Mouse (Mus musculus) adrenal gland, adult 18-20 months (tissue): ENCODE data around the gene Crnkl1. TPM values are rescaled to one million over a fixed set of nuclear protein-coding genes. Genes with fewer than 3 reads are reported as not detected.
A peak's percentile ranks its signal among the peaks of the same experiment; 100 is the strongest.
"Not testable (repeated sequence)": the region's sequence is repeated elsewhere in the genome, so short reads cannot be mapped to it uniquely, and the experiment has no call there.

Experiments used
- DNase-seq, 2 experiments: peaks; one replicate each; pipeline ENCODE4 v3.0.0; 2021 to 2022; ENCODE audit warnings: low spot score in 2 of 2
- total RNA-seq, 2 experiments: library from RNA; stranded (reverse); gene quantifications; 1 replicate in 1 of 2; 2 replicates in 1 of 2; pipeline ENCODE4 v1.2.3; 2021

The Crnkl1 gene
- total RNA-seq, 2 experiments from 2014 or later: 22.4 to 22.6 TPM

DNA sequence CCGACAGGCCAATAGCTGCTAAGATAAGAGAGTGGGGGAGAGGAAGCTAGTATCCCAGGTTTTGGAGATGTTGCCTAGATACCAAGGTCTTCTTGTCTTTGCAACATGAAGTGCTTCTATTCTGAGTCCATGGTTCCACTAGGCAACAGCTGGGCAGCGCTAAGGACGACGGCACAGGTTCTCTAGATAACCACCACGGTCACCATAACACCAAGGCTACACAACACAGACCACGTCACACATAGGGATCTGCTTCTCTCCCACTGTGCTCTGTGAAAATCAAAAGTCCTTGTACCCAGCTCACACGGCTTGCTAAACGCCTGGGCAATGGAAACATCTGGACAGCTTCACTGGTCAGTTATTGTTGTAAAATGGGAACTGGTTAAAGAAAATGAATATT lies 2.2 kb upstream of the Crnkl1 start:
- no peak for DNase-seq

DNA sequence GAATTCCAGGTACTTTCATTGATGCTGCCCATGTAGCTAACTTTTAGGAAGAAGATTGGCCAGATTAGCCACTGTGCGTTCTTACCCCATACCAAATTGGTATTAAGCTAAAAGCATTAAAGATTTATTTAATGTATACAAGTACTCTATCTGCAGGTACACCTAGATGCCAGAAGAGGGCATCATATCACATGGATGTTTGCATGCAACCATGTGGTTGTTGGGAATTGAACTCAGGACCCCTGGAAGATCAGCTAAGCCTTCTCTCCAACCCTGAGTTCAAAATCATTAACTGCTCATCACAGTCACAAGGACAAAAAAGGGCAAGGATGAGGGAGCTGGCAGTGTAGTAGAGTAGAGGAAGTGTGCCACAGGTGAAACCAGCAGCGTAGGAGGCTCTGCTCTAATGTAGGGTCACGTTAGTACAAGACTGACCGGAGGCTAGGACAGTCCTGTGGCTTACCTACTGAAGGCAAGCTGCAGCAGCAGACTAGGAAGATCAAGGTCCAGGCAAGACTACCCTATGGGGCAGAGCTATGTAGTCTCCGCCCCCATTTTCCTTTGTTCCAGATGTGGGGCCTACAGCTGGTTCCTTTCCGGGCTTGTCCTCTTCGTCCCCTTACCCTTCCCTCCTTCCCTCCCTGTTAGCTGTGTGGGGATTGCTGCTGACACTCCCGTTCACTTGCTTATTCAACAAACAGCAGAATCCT lies 13.7 kb downstream of the Crnkl1 start:
- DNase-seq: no peak

DNA sequence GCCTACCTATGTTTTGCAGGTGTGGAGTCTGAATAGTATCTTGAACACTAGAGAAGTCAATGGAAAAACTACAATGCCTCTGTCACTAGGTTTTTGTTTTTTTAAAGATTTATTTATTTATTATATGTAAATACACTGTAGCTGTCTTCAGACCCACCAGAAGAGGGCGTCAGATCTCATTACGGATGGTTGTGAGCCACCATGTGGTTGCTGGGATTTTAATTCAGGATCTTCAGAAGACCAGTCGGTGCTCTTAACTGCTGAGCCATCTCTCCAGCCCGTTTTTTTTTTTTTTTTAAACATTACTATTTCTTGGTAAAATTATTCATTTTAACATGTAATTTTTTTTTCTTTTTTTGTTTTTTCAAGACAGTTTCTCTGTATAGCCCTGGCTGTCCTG lies 28.9 kb downstream of the Crnkl1 start:
- not testable (repeated sequence) for DNase-seq

DNA sequence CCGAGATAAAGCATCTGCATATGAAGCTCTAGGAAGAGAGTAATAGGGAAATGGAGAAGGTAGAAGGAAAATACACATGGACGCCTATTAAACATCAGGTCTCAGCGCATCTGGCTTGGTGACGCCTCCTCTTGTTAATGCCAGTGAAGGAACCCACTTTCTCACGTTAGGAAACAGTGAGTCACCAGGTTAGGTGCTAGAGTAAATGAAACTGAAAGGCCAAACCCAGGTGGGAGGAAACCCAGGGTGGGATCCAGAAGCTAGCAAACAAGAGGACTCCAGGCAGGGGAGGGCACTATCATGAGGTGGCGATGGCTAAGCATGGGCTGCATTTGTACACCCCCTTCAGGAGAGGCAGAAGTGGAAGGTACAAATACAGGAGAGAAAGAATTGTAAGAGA lies 29.7 kb downstream of the Crnkl1 start:
- DNase-seq: no peak

DNA sequence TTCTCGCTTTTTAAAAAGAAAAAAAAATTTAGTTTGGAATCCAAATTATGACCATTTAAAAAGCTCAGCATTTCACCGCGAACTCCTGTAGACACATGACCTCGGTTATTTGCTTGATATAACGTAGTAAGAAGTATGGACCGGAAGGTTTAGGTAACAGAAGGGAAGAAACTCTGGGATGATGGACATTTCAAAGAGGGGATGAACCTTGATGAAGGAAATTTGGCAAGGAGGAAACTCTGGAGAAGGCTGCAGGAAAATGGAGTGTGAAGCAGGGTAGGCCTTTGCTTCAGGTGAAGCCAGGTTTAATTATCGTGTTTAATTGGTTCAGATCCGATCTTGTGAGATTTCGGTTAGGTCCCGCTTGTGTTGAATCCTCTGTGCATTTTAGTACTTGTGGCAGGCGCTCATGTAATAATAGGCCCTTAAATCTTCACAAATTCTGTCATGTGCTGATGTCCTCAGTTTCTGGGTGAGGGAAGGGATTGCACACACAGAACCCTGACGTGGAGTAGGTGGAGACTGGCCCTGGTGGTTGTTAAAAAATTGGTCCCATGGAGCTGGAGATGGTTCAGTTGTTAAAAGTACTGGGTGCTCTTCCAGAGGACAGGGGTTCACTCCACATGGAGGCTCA lies 30.7 kb downstream of the Crnkl1 start:
- DNase-seq: no peak

DNA sequence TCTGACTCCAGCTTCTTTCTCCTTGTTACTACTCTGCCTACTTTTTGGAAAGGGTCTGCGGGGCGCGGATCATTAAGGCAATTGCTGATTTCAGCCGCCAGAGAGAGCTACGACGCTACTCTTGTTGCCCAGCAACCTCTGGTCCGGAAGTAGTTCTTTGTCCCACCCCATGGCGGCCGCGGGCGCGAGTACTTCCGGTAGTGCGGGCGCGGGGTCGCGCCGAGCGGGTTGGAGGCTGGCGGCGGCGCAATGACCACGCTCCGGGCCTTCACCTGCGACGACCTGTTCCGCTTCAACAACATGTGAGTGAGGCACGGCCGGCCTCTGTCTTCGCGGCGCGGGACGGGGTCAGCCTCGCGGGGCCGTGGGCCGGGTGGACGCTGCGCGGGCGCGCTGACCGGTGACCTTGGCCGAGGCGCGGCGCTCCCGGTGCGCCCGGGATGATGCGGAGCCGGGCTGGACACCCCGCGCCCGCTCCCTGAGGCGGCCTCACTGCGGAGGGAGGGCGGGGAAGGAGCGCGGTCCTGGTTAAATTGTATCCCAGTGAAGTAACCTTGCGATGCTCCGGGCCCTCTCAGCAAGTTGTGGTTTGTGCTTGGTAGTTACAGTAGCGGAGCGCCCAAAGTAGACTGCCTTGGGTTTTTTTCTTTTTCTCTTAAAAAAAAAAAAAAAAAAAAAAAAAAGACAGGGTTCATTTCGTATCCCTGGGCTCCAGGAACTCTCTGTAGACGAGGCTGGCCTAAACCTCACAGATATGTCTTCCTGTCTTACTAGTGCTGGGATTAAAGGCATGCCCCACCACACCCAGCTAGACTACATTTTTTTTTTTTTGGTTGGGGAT lies 31.5 kb downstream of the Crnkl1 start:
- peak; percentile 87 to 88 for DNase-seq

DNA sequence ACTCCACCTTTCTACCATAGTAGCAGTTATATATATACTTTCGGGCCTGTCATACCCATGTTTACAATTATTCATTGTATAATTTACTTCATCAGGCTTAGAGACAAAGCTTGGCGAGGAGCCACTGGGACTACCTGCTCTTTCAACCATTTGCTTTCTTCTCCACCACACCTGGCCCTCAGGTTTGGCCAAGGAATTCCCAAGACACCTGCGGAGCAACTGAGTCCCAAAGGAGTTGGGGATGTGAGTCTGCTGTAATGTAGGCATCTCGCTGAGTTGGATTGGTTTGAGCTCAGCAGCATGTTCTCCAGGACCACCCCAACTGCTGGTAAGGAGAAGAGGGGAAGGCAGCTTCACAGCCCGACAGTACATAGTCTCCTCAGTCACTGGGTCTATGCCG lies 33.0 kb downstream of the Crnkl1 start, which contains the start of gene Naa20:
TSS of gene Naa20 (plus strand) at position 239 of the 400 bp plus-strand sequence.
- no peak for DNase-seq

DNA sequence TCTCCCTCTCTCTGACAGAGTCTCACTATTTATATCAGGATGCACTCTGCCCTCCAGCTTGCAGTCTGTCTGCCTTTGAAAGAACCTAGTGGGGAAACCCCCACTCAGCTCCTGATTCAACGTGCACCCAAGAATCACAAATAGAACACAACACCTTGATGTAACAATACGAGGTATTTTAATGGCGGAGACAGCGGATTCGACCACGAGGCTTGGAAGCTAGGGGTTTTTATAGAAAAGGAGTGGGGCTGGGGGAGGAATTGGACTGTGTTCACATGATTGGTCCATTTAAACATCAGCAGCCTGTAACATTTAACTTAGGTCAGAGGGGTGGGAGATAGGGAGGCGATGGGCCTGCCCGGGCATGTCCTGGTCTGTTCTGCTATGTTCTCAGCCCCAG lies 34.5 kb downstream of the Crnkl1 start:
- DNase-seq: not testable (repeated sequence)

DNA sequence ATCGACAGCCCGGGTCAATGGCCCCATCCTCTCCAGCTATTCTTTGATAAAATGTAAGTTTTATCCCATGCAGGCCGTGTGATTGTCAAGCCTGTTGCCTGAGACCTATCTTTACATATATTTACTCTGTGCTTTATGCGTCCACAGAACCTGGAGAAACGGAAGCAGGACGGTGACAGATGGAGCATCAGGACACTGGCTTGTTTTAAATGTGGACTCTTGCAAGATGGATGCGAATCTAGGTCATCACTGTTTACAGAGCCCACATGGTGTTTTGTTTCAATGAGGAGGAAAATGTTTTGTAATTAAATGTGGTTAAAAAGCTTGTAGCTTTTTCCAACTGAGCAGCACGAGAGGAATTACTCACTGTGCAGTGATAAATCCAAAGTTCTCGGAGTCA lies 36.7 kb downstream of the Crnkl1 start:
- DNase-seq: no peak

DNA sequence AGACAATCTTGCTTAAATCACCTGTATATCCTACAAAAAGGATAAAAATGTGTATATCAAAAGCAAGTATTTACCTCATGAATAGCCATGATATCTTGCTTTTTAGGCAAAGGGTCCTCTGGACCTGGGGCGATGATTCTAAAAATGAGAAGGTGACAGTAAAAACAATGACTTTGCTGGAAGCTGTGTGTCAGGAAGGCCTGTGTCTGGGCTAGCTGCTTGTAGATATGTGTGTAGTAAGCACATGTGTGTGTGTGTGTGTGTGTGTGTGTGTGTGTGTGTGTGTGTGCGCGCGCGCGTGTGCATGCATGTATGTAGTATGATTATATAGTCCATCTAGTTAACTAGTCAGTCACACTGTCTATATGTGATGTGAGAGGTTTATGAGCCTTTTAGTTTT lies 41.1 kb downstream of the Crnkl1 start:
- no peak for DNase-seq

DNA sequence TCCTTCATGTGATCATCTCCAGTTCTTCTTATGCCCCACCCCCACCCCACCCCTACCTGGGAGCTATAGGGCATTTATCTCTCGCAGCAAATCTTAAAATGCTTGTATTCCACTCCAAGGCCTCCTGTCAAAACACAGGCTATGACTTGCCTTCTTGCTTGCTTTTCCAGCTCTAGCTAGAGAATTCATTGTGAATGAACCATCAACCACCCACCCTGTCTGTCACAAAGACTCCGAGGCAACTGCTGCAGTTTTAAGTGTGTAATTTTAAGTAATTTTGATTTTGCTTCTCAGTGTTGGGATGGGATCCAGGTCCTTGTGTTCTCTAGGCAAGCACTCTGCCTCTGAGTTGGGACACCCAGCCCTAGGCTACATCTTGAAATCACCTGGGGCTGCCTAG lies 44.2 kb downstream of the Crnkl1 start:
- DNase-seq: no peak

DNA sequence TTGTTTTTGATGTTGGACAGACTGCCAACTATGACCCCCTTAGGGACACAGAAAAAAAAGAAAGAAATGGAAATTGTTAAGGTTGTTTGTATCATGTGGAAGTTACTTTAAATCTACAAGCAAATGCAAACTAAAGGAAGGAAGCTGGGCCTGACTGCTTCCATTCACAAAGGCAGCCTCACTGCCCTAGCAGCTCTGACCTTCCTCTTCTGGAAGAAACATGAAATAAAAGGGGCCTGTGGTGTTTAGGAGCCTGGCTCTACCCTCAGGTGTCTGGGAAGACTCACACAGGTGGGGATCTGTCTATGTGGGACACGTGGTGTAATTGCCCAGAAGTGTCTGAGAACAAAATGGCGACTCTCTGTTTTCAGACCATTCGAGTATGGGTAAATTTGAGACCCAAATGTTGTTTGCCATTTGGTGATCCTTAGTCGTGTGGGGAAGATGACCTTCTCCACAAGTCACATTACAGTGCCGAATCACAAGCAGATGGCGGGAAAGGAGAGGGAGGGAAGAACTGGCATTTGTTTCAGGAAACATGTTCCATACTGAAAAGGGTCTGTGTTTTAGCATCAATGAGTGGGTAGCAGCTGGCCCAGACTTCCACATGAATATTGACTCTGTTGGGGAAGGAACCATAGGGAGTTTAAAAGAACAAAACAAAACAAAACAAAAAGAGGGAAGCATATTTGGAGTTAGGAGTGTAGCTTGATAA lies 45.9 kb downstream of the Crnkl1 start:
- DNase-seq: no peak

DNA sequence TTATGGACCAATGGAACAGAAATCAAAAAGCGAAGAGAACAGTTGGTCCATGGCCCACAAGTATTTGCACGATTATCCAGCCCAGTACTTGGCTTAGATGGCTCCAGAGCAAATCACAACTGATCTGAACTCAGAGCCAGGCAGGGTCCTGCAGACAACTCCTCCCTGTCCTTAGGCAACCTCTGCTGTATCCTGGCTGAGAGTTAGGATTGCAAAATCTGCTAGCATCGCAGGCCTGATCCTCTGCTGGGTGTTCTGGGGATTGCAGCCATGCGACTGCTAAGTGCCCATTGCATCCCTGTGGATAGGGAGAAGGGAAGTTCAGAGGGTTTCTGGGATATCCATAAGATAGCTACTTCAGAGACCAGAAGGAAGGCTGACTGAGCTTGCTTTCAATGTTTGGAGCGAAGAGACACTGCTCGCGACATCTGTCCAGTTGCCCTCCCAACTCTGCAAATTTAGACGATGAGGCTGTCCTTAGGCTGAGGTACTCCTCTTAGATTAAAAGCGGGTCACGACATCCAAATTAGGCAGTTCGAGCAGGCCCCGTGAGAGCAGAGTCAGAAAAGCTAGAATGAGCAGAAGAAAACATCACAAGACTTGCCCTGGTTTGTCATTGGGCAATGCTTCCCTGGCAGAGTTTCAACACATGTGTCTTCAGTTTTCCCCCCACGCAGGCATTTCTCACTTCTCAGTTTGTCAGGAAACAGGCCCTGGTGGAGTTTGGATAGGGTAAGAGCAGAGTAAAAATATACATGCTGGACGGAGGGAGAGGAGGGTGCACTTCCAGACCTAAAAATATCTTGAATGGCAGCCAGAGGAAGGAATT lies 46.7 kb downstream of the Crnkl1 start:
- DNase-seq: peak in 1 of 2 experiments; percentile 37

DNA sequence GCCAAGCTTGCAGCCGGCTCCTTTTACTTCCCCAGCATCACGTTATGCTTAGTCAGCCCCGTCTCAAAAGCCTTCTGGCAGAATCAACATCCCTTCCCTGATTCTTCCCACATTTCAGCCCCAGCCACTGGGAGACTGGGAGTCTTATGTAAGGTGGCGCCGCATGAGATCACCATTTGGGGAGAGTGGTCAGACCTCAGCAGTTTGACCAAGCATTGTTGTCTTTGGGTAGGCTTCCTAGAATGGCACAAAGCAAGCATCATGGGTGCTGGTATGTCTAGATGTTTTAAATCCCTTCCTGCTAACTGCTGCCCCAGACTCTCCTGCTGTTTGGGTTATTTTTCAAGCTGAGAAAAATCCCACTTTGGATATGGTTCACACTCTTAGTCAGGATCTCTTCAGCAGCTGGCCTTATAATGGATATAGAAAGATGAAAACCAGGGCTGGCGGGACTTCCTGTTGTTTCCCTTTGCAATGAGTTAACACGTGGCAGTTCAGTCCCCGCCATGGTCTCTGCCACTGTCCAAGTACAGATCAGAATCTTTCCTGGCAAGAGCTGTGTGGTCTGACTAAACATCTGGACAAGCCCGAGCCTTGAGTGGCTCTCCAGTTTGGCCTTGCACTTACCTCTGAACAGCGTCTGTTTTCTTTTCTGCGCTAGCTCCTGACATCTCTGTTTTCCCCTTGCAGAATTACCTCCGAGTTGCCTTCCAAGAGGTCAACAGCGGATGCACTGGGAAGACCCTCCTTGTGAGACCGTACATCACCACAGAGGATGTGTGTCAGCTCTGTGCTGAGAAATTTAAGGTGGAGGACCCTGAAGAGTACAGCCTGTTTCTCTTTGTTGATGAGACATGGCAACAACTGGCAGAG lies 49.7 kb downstream of the Crnkl1 start:
- DNase-seq: no peak

DNA sequence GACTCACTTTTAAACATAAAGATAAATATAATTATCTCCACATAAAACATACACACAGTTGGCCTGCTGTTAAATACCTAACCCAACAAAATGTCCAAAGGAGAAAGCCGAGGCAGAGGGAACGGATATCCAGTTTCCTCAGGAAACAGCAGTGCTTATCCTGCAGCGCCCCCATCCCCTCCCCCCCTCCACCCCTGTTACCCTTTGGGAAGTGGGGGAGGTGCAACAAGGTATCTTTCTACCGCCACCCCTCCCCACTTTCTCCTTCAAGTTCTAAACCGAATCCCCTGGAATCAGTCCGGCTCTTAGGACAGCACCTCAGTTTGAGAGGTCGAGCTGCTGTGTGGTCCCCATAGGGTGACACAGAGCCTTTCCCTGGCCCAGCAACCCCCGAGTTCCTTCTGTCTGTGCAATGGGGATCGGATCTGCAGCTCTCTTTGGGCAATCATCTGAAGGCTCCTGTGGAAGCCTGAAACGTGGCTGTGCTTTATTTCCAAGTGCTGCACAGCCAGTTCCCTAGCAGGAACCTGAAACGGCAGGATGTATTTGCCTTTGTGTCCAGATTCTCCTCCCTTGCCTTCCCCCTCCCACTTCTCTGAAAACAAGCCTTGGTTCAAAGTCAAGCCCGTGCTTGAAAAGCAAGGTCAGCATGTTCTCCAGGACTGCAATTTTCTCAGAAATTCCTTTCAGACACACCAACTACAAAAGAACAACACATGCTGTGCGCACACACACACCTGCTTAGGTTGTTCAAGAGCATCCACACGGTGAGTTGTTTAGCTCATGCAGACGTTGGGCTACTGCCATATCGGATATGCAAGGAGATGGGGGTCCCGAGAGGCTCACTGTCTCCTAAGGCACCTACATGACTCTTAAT lies 50.5 kb downstream of the Crnkl1 start:
- DNase-seq: no peak

DNA sequence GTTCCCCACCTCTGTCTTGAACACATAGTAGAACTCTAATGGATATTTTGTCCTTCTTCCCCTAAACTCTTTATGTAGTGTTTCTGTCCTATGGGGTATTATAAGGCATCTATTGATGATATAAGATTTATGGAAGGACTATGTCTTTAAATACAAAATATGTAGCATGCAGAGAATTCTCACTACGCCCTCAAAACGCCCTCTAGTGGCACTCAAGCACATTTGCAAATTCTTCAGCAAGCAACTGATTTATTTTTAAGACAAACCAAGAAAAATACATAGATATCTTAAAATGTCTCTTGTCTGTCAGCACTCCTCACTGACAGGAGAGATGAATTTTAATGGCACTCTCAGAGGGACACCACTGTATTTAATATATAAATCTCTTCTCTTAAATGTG lies 52.4 kb downstream of the Crnkl1 start:
- DNase-seq: no peak

DNA sequence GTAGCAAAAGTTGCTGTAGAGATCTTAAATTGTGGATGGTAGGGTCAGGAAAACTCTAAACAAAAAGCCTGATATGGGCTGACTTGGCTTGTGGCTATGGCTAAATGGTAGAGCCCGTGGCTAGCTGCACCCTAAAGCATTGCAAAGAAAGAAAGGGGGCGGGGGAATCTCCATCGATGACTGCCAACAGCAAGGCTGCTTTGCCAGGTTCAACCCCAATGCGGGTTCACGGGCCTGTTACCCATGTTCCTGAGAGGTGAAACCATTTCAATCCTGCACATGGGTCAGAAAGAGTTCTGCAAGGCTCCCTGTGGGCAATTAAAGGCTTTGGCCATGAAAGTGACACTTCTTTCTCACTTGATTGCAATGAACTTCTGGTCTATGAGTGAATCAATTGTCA lies 52.9 kb downstream of the Crnkl1 start:
- no peak for DNase-seq
